Mouse (Mus musculus) adipocyte (in vitro differentiated cells): ENCODE data around the gene Cttnbp2nl.

ENCODE experiments used
- DNase-seq: peaks from one replicate; pipeline ENCODE4 v3.0.0-alpha.2; 2016; ENCODE audit warnings: low spot score

Cttnbp2nl gene

DNA sequence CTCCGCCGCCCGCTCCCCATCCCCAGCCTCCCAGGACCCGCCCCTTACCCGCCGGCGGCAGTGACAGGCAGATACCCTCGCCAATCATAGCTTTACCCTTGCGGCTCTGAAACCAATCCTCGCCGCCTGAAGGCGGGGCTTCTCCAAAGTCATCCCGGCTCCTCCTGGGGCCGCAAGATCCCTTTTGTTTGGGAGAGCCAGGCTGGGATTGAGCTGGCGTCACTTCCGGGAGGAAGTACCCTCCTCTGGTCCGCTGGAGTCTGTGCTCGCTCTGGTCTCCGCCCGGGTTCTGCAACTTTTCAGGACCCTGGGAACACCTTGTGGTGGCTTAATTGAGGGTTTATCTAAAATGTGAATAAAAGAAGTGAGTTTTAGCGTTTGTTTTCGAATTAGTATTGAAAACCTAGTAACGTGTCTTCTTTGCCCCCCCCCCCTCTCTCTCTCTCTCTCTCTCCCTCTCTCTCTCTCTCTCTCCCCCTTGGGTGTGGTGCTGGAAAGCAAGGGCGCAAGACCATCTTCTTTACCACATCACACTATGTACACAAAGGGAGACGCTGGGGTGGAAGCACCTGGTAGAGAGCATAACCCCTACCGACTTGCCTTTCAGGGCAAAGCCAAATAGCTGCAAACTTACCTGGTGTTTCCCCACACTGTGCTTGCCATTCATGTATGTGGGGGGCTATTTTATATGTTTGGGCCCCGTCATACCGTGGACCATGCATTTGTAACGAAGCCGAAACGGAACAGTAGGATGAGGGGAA is at the start of gene Cttnbp2nl:
TSS of gene Cttnbp2nl (minus strand) at position 210 of the 761 bp plus-strand sequence.
- DNase-seq = peak; percentile 99

DNA sequence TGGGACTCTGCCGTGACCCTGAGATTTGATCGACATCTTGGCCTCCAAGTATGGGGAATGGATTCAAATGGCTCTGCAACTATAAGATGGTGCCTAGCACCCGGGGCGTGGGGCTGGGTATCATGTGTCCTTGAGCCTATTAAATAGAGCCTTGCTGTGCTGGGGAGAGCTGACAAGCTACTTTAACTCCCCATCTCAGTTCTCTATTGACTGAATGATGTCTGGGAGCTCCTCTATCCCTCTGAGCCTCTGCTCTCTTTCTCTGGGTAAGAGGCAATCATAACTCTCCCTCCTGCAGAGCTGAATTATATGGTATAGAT is 47.3 kb upstream of the Cttnbp2nl start:
- DNase-seq = no peak

DNA sequence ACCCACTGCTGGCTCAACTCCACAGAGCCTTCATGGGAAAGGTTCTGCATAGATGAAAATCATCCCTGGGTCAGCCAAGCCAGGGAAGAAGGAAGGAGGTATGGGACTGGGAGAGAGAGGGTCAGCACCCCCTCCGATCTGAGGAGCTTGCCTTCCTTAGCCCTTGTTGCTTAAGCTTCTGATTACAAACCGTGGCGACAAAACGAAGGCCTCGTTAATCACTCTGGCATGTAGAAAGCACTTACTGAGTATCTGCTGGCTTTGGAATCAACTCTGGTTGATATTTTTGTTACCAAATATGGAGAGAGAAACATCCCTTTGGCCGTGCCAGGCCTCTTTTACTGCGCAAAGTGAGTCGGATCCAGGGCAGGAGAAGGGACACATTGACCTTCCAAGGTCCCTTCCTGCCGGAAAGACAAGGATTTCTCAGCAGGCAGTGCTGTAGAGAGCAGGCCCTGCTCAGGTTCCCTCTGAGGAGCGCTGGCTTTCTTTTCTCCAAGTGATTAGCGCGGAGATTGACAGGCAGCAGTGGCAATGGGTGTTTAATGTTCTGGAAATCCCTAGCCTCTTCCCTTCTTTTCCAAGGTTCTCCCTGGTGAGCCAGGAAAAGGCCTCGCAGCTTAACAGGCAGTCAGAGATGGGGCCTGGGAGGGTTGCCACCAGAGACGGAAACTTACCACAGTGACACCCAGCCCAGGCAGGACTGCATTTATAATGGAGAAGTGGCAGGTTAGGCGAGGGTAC is 46.8 kb upstream of the Cttnbp2nl start:
- DNase-seq = no peak

DNA sequence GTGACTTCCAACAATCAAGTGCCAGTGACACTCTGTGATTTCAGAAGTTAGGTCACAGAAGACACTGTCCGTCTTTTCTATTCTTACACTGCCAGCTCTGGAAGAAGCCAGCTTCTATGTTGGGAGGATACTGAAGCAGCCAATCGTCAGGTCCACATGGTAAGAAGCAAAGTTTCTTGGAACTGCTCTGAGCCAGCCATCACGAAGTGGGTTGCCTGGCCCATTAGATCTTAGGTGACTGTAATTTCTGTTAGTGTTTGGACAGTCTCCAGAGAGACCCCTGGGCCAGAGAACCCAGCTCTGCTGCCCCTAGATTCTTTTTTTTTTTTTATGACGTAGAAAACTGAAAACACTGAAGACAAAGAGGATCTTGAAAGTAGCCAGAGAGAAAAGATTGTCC is 44.6 kb upstream of the Cttnbp2nl start:
- DNase-seq = no peak

DNA sequence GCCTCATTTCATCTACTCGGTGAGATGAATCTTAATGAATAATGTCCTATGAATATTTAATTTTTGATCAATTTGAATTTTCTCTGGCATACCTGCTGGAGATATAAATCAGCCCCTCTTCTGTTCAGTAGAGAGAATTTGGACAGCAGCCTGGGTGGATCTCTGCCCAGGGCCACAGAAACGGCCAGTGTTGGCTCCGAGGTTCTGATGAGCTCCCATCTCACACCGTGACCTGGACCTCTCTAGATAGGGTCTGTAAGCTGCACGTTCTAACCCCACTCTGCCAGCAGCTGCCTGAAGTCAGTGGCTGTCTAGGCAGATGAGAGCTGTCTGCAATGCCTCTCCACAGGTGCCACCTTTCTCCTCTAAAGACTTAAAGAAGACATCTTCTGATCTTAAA is 42.1 kb upstream of the Cttnbp2nl start:
- no peak for DNase-seq

DNA sequence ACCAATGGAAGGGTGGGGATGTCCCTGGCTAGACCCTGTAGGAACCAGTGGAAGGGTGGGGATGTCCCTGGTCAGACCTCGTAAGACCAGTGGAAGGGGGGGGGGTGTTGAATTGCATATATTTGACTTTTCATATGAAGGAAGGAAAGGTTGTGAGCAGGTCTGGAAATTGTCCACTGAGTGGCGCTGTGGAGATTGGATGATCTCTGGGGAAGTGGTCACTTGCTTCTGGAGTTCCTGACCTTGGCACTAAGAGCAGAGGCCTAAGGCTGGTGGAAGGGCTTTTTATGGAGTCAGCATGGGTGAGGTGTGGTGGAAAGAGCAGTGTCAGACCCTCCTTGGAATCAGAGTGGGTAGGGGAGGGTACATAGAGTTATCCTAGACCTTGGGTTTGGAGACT is 41.5 kb upstream of the Cttnbp2nl start:
- no peak for DNase-seq

DNA sequence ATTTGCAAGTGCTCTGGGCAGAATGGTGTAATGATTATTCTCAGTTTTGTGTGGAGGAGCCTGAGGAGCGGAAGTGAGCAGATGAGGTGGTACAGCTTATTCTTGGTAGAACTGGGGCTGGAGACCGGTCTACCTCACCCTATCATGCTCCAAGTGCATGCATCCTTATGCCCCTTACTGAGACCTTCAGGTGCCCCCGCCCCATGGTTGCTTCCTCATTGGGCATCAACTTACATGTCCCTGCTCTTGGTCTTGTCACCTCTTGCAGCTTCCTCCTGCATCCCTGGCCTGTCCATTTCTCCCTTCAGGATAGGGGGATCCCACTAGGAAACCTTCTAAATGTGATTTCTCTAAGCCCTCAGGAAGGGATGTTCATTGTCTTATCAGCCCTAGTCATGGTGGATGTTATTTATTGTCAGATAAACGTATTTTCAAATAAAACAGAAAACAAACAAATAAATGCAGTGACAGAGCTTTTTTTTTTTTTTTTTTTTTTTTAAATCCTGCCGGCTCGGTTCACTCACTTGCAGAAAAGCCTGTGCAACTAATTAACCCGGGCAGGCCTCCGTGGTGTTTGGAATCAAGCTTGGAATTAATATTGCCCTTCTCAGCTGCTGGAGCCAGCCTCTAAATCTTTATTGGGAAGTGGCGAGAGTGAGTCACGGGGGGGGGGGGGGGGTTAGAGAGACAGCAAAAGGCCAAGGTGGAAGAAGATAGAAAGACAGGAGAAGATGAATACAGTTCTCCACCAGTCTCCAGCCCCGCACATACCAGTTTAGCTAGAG is 40.0 kb upstream of the Cttnbp2nl start:
- no peak for DNase-seq

DNA sequence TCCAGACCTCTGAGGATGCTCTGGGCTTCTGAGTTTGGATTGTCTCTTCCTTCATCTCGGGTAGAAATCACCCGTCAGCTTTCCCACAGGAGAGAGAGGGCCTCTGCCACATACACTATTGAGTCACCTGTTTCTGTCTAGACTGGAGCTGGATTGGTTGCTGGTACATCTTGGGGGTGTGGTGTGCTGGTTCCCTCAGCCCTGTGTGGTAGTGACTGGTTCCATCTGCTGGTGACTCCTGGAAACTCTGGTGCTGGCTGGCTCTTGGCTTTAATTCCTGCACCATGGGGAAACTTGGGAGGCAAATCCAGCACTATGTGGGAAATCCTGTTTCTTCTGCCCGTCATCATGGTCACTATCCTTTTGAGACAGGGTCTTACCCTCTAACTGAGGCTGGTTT is 38.0 kb upstream of the Cttnbp2nl start:
- peak; percentile 73 for DNase-seq

DNA sequence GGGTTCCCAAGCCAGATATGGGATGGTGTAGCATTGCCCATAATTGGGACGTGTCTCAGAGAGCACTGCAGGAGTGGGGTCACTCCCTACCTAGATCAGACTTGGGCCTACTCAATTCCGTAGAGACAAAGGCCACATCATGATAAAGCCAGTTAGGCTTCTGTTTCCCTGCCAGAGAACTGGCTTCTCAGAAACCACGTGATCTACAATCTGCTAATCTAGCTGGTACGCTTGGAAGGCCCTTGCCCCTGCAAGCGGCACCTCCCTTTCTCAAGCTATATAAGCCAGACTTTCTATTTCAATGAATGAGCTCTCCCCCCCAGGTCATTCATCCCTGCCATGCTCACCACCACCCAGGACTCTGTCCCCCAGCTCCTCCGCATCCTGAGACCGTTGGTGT is 37.2 kb upstream of the Cttnbp2nl start:
- DNase-seq = no peak

DNA sequence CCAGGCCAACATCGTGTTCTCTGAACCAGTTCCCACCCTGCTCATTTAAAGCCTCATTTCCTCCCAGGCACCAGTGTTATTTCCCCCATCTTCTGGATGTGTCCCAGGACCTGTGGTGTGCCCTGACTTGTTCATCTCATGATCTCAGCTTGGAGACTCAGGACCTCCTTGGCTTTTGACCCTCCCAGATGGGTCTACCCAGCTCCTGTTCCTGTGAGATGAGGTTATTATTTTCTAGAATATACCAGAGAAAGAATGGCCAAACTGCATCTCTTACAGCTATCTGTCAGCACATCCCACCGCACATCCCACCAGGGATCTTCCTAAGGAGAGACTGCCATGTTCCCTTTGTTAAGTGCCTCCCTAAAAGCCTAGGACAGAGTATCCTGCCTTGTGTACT is 35.7 kb upstream of the Cttnbp2nl start:
- DNase-seq = no peak

DNA sequence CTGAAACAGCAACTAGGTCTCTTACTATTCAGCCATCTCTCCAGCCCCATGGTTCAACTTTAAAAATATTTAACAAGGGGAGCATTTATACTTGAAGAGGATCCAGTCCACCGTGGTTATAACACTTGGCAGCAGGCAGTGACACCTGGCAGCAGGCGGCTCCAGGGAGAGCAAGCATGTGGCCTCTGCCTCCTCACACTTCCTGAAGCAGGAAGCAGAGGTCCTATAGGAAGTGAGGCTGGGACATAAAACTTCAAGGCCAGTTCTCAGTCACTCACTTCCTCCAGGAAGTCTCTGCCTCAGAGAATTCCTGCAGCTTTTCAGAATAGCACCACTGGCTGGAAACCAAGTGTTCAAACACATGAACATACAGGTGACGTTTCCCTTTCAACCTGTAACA is 34.4 kb upstream of the Cttnbp2nl start:
- DNase-seq = no peak

DNA sequence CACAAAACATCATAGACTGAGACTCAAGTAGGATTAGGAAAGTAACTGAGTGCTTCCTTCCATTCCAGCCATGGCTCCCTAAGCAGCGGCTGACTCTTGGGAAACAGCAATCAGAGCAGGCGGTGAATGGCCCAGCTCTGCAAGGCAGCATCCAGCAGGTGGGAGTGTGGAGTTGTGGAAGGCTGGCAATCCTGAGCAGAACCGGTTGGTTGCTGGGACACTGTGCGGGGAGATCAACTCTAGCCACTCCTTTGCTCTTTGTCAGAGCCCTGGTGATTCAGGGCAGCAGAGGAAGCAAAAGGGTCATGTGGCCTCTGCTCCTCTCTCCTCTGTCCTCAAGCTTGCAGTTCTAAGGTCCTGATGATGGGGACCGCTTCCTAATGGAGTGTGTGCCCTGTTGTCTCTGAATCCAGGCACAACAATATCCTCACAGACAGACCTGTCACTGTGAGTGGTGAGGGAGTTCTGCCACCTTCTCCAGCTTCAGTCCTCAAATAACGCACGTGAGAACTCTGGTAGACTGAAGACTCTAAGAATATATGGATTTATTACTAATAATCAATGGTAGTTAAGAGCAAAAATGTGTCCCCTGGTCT is 25.4 kb upstream of the Cttnbp2nl start:
- DNase-seq = peak; percentile 69

DNA sequence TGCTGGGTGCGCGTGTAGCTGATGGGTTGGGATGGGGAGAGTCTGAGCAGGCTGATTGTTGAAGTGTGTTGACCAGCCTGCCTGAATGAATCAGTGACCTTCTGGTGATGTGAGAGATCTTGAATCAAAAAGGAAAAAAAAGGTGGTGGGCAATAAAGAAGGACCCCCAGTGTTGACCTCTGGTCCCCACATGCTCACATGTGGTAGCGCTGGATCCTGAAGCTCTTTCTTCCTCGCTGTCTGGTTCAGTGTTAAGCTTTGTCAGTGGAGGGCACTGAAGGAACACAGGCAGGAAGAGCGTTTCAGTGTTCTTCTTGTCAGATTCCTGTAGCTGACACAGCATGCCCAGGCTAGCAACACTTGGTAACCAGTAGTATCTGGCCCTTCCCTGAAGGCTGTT is 22.9 kb upstream of the Cttnbp2nl start:
- DNase-seq = no peak

DNA sequence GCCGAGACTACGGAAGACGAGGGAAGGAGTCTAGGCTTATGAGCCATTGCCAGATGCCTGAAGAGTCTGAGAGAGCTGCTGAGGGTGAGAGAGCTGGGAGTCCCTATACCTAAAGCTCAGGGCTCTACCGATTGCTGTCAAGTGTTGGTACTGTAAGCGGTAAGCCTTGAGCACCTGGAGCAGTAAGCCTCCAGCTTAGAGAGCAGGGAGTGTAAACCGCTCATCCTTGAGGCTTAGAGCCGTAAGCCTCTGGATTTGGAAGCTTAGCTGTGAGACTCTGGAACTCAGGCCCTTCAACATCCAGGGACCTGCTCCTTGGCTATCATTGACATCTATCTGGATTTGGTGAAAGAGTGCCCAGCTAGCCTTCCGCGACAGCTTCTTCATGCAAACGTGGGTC is 19.6 kb upstream of the Cttnbp2nl start:
- no peak for DNase-seq

DNA sequence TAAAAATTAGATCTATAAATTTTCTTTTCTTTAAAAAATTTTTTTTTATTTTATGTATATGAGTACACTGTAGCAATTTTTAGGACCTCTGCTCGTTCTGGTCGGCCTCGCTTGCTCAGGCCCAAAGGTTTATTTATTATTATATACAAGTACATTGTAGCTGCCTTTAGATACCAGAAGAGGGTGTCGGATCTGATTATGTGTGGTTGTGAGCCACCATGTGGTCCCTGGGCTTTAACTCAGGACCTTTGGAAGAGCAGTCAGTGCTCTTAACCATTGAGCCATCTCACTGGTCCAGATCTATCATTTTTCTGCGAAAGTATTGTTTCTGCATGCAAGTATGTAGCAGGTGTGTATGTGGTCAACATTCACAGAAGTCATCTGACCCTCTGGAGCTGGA is 18.3 kb upstream of the Cttnbp2nl start:
- DNase-seq = no peak

DNA sequence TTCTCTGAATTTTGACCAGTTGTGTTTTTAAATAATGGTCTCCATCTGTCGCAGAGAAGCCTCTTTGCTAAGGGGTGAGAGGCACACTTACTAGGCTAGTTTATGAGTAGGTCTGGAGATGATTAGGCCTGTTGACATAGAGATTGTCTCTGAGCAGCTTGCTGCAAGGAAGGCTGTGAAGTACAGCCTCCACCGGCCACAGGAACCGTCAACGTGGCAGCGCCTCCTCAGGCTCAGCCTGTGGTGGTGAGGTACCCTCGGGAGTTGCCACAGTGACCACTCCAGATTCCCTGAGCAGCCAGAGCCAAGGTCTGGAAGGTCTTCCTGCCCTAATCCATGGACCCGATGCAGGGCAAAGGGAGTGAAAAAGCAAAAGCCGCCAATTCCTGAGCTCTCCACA is 17.6 kb upstream of the Cttnbp2nl start:
- DNase-seq = no peak

DNA sequence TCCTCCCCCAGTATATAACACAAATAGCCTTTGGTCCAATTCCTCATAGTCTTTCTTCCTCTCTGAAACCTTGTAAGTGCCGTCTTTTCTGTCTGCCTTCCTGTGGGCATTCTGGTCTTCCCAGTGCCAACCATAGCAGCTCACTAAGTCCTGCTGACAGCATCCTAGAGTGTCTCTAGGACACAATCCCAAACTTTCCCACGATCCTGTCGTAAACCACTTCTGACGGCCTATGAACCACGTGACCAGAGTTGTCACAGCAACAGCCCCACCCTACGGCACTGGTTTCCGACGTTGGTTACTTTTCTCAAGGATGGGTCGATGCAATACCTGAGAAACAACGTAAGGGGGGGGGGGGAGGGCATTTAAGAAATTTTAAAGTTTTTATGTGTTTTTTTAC is 13.6 kb upstream of the Cttnbp2nl start, which contains the start of gene 4930564D02Rik:
TSS of gene 4930564D02Rik (plus strand) at position 301 of the 400 bp plus-strand sequence.
- no peak for DNase-seq

DNA sequence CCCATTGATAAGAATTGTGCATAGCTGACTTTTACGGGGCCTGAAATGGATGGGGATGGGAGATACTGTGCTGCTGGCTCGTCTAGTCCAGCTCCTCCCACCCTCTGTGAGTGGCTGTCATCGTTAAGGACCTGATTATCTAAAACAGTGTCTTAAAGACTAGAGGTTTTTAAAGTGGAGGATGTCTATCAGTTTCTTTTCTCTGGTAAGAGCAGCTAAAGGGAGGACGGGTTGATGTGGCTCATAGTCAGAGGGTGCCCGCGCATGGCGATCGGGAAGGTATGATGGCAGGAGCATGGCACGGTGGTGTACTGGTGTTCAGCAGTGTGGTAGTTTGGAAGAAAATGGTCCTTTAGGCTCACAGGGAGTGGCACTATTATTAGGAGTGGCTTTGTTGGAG is 9.7 kb upstream of the Cttnbp2nl start:
- DNase-seq = no peak

DNA sequence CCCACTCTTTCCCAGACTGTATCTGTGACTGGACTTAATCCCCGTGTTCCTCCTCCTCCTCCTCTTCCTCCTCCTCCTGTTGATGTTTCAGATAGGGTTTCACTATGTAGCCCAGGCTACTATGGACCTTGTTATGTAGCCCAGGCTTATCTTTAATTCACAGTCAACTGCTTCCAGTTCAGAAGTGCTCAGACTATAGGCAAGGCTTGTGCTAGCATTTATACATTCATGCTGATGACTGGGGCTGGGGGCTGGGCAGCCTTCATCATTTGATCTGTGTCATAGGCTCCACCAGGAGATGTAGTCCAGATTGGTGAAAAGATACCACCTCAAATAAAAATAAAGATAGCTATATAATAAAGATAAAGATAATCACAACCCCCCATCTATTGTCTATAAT is 9.0 kb upstream of the Cttnbp2nl start:
- no peak for DNase-seq

DNA sequence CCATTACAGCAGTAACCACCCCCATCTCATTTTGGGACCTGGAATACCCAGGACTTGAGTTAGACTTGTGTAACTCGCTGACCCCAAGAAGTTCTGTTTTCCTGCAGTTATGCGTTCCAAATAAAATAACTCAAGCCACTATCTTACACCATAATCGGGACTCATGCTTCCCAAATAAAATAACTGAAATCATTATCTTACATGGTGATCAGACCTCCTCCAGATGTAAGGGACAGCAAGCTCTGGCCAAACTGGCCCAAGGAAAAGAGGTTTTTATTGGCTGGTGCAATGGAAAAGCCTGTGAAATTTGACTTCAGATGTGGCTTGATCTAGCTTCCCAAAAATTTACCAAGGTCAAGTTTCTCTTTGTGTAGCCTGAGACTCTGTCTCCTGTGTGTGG is 8.6 kb upstream of the Cttnbp2nl start:
- DNase-seq = no peak

DNA sequence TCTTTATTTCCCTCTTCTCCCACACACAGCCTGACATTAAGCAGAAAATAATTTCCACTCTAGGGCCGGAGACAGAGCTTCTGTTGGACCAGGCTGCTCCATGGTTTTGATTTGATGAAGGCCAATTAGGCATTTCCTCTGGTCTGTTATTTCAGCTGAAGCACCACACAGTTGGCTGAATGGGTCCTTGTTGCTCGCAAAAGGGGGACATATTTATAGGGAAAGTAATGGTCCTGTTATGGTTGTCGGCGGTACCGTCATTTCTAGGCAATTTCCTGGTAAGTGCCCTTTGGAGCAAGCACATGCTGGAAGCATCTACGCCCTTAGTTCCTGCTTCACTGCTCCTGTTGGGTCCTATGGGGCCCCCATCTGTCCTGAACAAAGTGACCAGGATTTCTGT is 8.0 kb upstream of the Cttnbp2nl start:
- no peak for DNase-seq

DNA sequence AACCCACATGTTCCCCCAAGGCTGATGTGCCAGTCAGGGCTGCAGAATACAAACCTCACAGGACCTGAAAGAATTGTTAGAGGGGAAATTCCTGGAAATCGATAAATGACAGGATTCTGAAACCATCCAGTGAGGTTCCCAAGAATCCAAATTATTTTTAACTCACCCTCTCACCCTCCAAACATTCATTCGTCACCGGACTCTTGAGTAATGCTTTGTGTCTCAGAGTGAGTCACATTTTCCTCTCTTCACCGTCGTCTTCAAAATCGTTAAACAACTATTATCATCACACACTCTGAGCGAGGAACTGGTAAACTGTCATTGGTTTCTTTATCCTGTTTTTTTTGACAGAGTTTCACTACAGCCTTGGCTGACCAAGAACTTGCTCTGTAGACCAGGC is 7.0 kb upstream of the Cttnbp2nl start:
- peak; percentile 62 for DNase-seq
